Mouse (Mus musculus): Measurements from ENCODE around the gene Cldn15. TPM values are rescaled to one million over a fixed set of nuclear protein-coding genes. Genes with fewer than 3 reads are reported as not detected.

Cldn15 gene
- 0.38 and 0.52 TPM in 2 replicates for total RNA-seq (2014; rRNA removed)
- polyA plus RNA-seq (2015; fragmentation: Nextera tagmentation; extraction: Ambion mirVana), result 0.07 and 0.32 TPM in 2 replicates

DNA sequence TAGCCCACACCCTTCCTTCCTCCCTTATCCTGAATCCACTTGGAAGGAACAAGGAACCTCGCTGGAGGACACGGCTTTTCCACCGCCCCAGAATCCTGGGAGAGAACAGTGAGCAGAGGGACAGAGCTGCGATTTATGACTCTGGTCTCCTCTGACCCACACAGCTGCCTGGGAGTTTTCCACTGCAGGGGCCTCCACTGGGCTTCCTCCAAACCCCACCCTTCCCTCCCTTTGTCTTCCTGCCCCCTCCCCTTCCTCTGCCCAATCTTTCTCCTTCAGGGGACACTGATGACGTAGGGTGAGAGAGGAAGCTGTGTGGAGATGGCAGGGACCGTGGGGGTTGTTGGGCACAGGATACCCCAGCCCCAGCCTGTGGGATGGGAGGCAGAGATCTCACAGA, at the start of gene Cldn15:
TSS of gene Cldn15 (plus strand) at position 286 of the 400 bp plus-strand sequence.
- ATAC-seq (ENCODE audit: low FRiP score) (no peak), DNase-seq (ENCODE audit: low spot score) (no peak)
- Histone ChIP-seq H3K9ac (replicated peaks; ENCODE audit: low read length, poor library complexity, severe bottlenecking) (no peak within 1 kb of the TSS), H3K27me3 (ENCODE audit: insufficient read depth, low read length) (no peaks in the 10 kb centered on the region), H3K4me2 (ENCODE audit: low read depth, low read length, poor library complexity, severe bottlenecking) (no peak within 1 kb of the TSS), H3K4me3 (ENCODE audit: low read depth, low read length) (no peak within 1 kb of the TSS), H3K9me3 (ENCODE audit: low read length) (no peaks in the 10 kb centered on the region), H3K36me3 (ENCODE audit: insufficient read depth, low read length) (peaks cover 26% of the 10 kb centered on the region), H3K27ac (ENCODE audit: low read depth, low read length) (no peak within 1 kb of the TSS), H3K4me1 (ENCODE audit: insufficient read depth, low read length) (0 out of 2 replicates have a peak, but pooled peaks cover 4% of the 10 kb centered on the region)
- 77% methylated on average over 6 of the region's 6 CpGs for WGBS
- no peak for TF ChIP-seq CTCF (IDR thresholded peaks at IDR 0.05)

DNA sequence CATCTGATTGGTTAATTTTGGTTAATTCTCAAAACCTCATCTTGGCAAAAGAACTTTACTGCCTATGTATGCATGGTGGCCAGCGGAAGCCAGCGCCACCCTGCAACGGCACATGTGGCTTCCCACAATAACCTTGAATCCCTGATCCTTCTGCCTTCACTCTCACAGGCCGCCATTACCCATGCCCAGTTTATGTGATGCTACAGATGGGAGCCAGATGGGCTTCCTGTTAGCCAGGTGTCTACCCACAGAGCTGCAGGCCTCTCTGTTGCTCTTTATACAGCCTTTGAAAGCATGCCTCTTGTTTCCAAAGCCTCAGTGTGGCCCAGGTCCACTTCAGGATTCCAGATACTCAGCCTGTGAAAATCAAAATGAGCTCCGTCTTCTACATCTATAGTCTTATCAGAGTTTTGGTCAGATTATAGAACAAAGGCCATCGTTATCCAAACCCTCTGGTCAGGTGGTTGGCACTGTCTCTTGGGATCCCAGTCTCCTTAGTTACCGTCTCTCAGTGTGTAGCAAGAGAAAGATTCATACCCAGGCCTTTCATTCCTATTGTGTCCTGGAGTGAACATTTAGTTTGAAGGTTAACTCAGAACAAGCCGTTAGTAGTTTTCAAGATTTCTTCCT, 48.7 kb upstream of the Cldn15 start:
- no peak for TF ChIP-seq CTCF (IDR thresholded peaks at IDR 0.05)
- ATAC-seq (ENCODE audit: low FRiP score), result no peak
- Histone ChIP-seq H3K27me3 (ENCODE audit: insufficient read depth, low read length) (no peaks in the 10 kb centered on the region), H3K36me3 (ENCODE audit: insufficient read depth, low read length) (peaks cover 12% of the 10 kb centered on the region), H3K9ac (replicated peaks; ENCODE audit: low read length, poor library complexity, severe bottlenecking) (no peak overlapping the region), H3K9me3 (ENCODE audit: low read length) (no peaks in the 10 kb centered on the region), H3K27ac (ENCODE audit: low read depth, low read length) (no peak overlapping the region), H3K4me1 (ENCODE audit: insufficient read depth, low read length) (0 out of 2 replicates have a peak, but pooled peaks cover 4% of the 10 kb centered on the region), H3K4me2 (ENCODE audit: low read depth, low read length, poor library complexity, severe bottlenecking) (no peak overlapping the region), H3K4me3 (ENCODE audit: low read depth, low read length) (no peak overlapping the region)
- WGBS, result 96% methylated on average over 8 of the region's 8 CpGs
- DNase-seq (ENCODE audit: low spot score), result no peak

DNA sequence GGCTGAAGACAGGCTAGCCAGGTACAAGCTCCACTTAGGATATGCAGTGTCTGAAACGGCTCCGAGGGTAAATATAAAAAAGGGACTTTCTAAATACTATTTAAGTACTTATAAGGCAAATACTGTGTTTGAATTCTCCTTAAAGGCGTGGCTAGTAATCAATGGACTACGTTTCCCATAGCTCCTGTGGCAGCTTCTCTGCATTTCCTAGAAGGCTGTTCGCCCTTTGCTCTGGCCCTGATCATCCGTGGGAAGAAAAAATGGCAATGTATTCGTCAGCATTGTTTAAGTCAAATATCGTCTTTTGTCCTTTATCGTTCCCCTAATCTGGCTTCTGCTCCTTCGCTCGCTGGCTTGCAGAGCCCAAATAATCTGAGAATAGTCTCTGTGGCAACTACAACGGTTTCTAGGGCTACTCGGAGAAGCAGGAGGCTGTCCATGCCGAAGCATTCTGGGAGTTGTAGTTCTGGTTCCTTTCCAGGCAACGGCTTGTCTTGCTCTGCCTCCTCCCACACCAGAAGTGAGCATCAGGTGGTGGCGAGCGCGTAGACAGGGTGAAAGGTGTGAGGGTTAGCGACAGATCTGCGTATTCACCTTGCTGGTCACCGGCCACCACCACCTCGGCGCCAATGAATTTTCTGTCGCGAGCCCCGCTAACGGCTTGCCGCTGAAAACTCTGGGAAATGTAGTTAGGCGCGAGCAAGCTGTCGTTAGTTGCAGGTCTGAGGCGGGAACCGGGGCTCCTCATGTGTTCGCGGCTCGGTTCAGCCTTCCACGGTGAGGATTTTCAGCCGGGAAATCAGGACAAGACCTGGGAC, 47.6 kb upstream of the Cldn15 start:
- WGBS, result 4% methylated on average over 38 of the region's 38 CpGs
- ATAC-seq (ENCODE audit: low FRiP score) (peak; percentile 81), DNase-seq (ENCODE audit: low spot score) (peak; percentile 94)

DNA sequence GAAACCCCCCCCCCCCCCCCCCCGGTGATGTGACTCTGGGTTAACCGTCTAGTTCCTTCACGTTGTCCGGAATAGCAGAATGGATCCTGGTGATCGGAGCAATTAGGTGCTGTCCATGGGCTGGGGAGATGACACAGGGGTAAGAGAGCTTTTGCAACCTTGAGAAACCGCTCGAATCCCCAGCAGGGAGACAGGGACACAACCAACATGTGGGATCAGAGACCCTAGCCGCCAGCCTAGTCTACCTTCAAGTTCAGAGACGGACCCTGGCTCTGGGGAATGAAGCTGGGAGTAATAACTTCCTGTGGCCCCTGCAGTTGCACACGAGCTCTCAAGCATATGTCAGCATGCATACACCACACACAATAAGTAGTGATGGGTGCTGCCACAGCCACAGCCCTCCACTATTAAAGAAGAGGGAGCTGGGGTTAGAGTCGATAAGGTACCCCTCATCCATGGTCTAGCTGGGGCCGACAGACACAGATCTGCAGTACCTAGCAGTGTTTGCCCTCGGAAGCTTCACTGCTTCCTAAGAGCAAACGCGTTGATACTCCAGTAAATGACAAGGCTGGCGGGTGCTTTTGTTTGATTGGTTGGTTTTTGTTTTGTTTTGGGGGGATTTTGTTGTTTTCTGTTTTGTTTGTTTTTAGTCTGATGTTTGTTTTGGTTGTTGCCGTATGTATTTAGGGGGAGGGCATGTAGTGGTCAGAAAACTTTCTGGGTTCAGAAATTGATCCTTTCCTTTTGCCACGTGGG, 46.7 kb upstream of the Cldn15 start:
- Histone ChIP-seq H3K9me3 (ENCODE audit: low read length) (no peaks in the 10 kb centered on the region), H3K27me3 (ENCODE audit: insufficient read depth, low read length) (no peaks in the 10 kb centered on the region), H3K9ac (replicated peaks; ENCODE audit: low read length, poor library complexity, severe bottlenecking) (peak overlapping the region; percentile 74), H3K36me3 (ENCODE audit: insufficient read depth, low read length) (no peaks in the 10 kb centered on the region), H3K27ac (ENCODE audit: low read depth, low read length) (peak overlapping the region; percentile 82; the same call in 1 of the 2 replicates), H3K4me2 (ENCODE audit: low read depth, low read length, poor library complexity, severe bottlenecking) (peak overlapping the region; percentile 83), H3K4me1 (ENCODE audit: insufficient read depth, low read length) (0 out of 2 replicates have a peak, but pooled peaks cover 4% of the 10 kb centered on the region), H3K4me3 (ENCODE audit: low read depth, low read length) (peak overlapping the region; percentile 57)
- peak; percentile 31 for ATAC-seq (ENCODE audit: low FRiP score)
- TF ChIP-seq CTCF (IDR thresholded peaks at IDR 0.05), result no peak
- 20% methylated on average over 18 of the region's 18 CpGs for WGBS
- no peak for DNase-seq (ENCODE audit: low spot score)

More for the DNA sequence above, 47.6 kb upstream of the Cldn15 start:
- Histone ChIP-seq H3K4me2 (ENCODE audit: low read depth, low read length, poor library complexity, severe bottlenecking) (peak overlapping the region; percentile 83), H3K4me1 (ENCODE audit: insufficient read depth, low read length) (0 out of 2 replicates have a peak, but pooled peaks cover 4% of the 10 kb centered on the region), H3K36me3 (ENCODE audit: insufficient read depth, low read length) (0 out of 2 replicates have a peak, but pooled peaks cover under 1% of the 10 kb centered on the region), H3K9ac (replicated peaks; ENCODE audit: low read length, poor library complexity, severe bottlenecking) (peak overlapping the region; percentile 74), H3K27ac (ENCODE audit: low read depth, low read length) (peak overlapping the region; percentile 82), H3K9me3 (ENCODE audit: low read length) (no peaks in the 10 kb centered on the region), H3K4me3 (ENCODE audit: low read depth, low read length) (peak overlapping the region; percentile 57), H3K27me3 (ENCODE audit: insufficient read depth, low read length) (no peaks in the 10 kb centered on the region)
- TF ChIP-seq CTCF (IDR thresholded peaks at IDR 0.05), result no peak

DNA sequence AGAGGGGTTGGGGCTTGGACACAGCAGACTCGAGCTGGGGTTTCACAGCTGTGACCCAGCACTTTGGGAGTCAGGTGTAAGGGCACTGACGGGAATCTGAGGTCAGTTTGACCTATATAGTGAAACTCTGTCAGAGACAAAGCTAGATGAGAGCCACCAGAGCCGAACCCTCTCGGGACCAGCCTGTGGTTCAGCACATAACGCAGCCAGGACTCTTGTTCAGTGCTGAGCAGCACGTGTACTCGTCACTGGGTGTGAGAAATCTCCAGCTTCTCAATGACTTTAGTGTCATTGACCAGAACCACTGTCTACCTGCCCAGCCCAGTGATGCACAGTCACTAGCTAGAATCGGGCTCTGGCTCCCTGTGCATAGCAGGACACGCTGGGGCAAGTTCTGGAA, 43.6 kb upstream of the Cldn15 start:
- WGBS, result 89% methylated on average over 9 of the region's 9 CpGs
- Histone ChIP-seq H3K4me2 (ENCODE audit: low read depth, low read length, poor library complexity, severe bottlenecking) (no peak overlapping the region), H3K4me3 (ENCODE audit: low read depth, low read length) (no peak overlapping the region), H3K27me3 (ENCODE audit: insufficient read depth, low read length) (no peaks in the 10 kb centered on the region), H3K4me1 (ENCODE audit: insufficient read depth, low read length) (0 out of 2 replicates have a peak, but pooled peaks cover 4% of the 10 kb centered on the region), H3K9ac (replicated peaks; ENCODE audit: low read length, poor library complexity, severe bottlenecking) (no peak overlapping the region), H3K27ac (ENCODE audit: low read depth, low read length) (no peak overlapping the region), H3K9me3 (ENCODE audit: low read length) (no peaks in the 10 kb centered on the region), H3K36me3 (ENCODE audit: insufficient read depth, low read length) (no peaks in the 10 kb centered on the region; the same call in 1 of the 2 replicates)
- no peak for TF ChIP-seq CTCF (IDR thresholded peaks at IDR 0.05)
- DNase-seq (ENCODE audit: low spot score) (no peak), ATAC-seq (ENCODE audit: low FRiP score) (no peak)
